Mouse (Mus musculus) megakaryocyte, adult 5-6 weeks (primary cell): ENCODE measurements around the gene Rab5if. TPM values are rescaled to one million over a fixed set of nuclear protein-coding genes. Genes with fewer than 3 reads are reported as not detected.
"Not testable (repeated sequence)": the region's sequence is repeated elsewhere in the genome, so short reads cannot be mapped to it uniquely, and the experiment has no call there.

Source experiments
- ATAC-seq: 2 replicates; pipeline ENCODE4 v1.8.0; 2016; ENCODE audit warnings: mild to moderate bottlenecking, inconsistent platforms; ENCODE audit not compliant: poor library complexity, severe bottlenecking
- total RNA-seq, 2 experiments: library from RNA; stranded (forward) in 1 of 2; stranded (reverse) in 1 of 2; fragments of 153-499, 151-499 nt in 1 of 2; fragments of 221-1000, 200-1000 nt in 1 of 2; gene quantifications; 2 replicates each; pipeline versions ENCODE4 v1.2.3 to v1.2.4; 2015 to 2017

Gene Rab5if
- total RNA-seq, 2 experiments from 2014 or later = 194 to 374 TPM

- not testable (repeated sequence) for ATAC-seq
Measured at GRCm38 (mm10) chr2:156853584-156853983, 9.3 kb upstream of the Rab5if start.

GRCm38 (mm10) chr2:156853999-156854771 lies 8.7 kb upstream of the Rab5if start:
- not testable (repeated sequence) for ATAC-seq

- ATAC-seq = no peak
Measured at GRCm38 (mm10) chr2:156856311-156856710, 6.6 kb upstream of the Rab5if start.

- peak; percentile 81 for ATAC-seq
Measured at GRCm38 (mm10) chr2:156857385-156857791, 5.5 kb upstream of the Rab5if start.

GRCm38 (mm10) chr2:156857835-156858234 lies 5.1 kb upstream of the Rab5if start, which contains the start of gene 4930518I15Rik:
4930518I15Rik (minus strand) TSS chr2:156857946.
- ATAC-seq = no peak

GRCm38 (mm10) chr2:156858671-156859070 lies 4.3 kb upstream of the Rab5if start:
- ATAC-seq = no peak

- no peak for ATAC-seq
Measured at GRCm38 (mm10) chr2:156862041-156862717, 749 bp upstream of the Rab5if start.

- ATAC-seq = peak; percentile 74
Measured at GRCm38 (mm10) chr2:156863487-156864160, 696 bp downstream of the Rab5if start.

- ATAC-seq = no peak
Measured at GRCm38 (mm10) chr2:156864481-156864880, 1.6 kb downstream of the Rab5if start.

- ATAC-seq = no peak
Measured at GRCm38 (mm10) chr2:156868994-156869393, 6.1 kb downstream of the Rab5if start.

- no peak for ATAC-seq
Measured at GRCm38 (mm10) chr2:156869554-156869953, 6.6 kb downstream of the Rab5if start.

- ATAC-seq = no peak
Measured at GRCm38 (mm10) chr2:156870519-156870918, 7.6 kb downstream of the Rab5if start.

- ATAC-seq = peak; percentile 73
Measured at GRCm38 (mm10) chr2:156873629-156874028, 10.7 kb downstream of the Rab5if start.

- ATAC-seq = peak; percentile 63
Measured at GRCm38 (mm10) chr2:156874047-156874759, 11.3 kb downstream of the Rab5if start.

- ATAC-seq = no peak
Measured at GRCm38 (mm10) chr2:156874760-156875510, 12.0 kb downstream of the Rab5if start.

- ATAC-seq = peak; percentile 70
Measured at GRCm38 (mm10) chr2:156877726-156878125, 14.8 kb downstream of the Rab5if start.

GRCm38 (mm10) chr2:156879541-156879940 lies 16.6 kb downstream of the Rab5if start:
- ATAC-seq = no peak

GRCm38 (mm10) chr2:156882431-156883001 lies 19.6 kb downstream of the Rab5if start:
- 0 out of 2 replicates have a peak, but pooled peaks have one; percentile 2 for ATAC-seq

GRCm38 (mm10) chr2:156884396-156885211 lies 21.7 kb downstream of the Rab5if start:
- no peak for ATAC-seq
